Mouse (Mus musculus) limb, embryonic 11.5 days (tissue): ENCODE results near the gene Prpf6. TPM values are rescaled to one million over a fixed set of nuclear protein-coding genes. Genes with fewer than 3 reads are reported as not detected.

Experiments
- ATAC-seq: fragments of 200-750 bp; cut with Nextera tagmentation; 2 replicates; pipeline ENCODE4 v1.8.0; 2017; ENCODE audit warnings: low read depth; ENCODE audit not compliant: insufficient number of reproducible peaks, low FRiP score, low TSS enrichment
- DNase-seq: peaks from one replicate; pipeline ENCODE4 v3.0.0-alpha.2; 2015; ENCODE audit warnings: low spot score
- H3K27ac ChIP-seq: fragments of 300-500 bp; sonication (generic); replicated peaks from 2 replicates; pipeline ENCODE4 v1.5.1; 2014; ENCODE audit warnings: low read depth, mild to moderate bottlenecking, low read length
- H3K27me3 ChIP-seq: fragments of 300-500 bp; sonication (generic); 2 replicates; pipeline ENCODE4 v1.6.1; 2014; ENCODE audit warnings: mild to moderate bottlenecking, low read length, mixed read lengths; ENCODE audit not compliant: control insufficient read depth, insufficient read depth
- H3K36me3 ChIP-seq: fragments of 300-500 bp; sonication (generic); 2 replicates; pipeline ENCODE4 v1.6.1; 2014; ENCODE audit warnings: mild to moderate bottlenecking, low read length, moderate library complexity, mixed read lengths; ENCODE audit not compliant: control insufficient read depth, insufficient read depth
- H3K4me1 ChIP-seq: fragments of 300-500 bp; sonication (generic); 2 replicates; pipeline ENCODE4 v1.6.1; 2014; ENCODE audit warnings: low read length, mixed read lengths; ENCODE audit not compliant: control insufficient read depth, insufficient read depth
- H3K4me2 ChIP-seq: fragments of 300-500 bp; sonication (generic); 2 replicates; pipeline ENCODE4 v1.6.1; 2014; ENCODE audit warnings: low read depth, mild to moderate bottlenecking, moderate library complexity; ENCODE audit not compliant: severe bottlenecking
- H3K4me3 ChIP-seq: fragments of 300-500 bp; sonication (generic); 2 replicates; pipeline ENCODE4 v1.5.1; 2014; ENCODE audit warnings: low read depth, low read length
- H3K9ac ChIP-seq: fragments of 300-500 bp; sonication (generic); 2 replicates; pipeline ENCODE4 v1.6.1; 2014; ENCODE audit warnings: mild to moderate bottlenecking, low read length
- H3K9me3 ChIP-seq: fragments of 300-500 bp; sonication (generic); 2 replicates; pipeline ENCODE4 v1.6.1; 2016; ENCODE audit warnings: low read length; ENCODE audit not compliant: control insufficient read depth
- WGBS: fragments of 180-500 bp; shearing (Covaris S2); extraction: QIAGEN DNeasy Blood & Tissue Kit; methylation state at CpG from one replicate; pipeline ENCODE4 v1.1.7; 2014; 5-methylcytosine and 5-hydroxymethylcytosine counted together
- polyA plus RNA-seq: library from polyadenylated mRNA; unstranded; fragments of >200 nt; fragmentation: Nextera tagmentation; extraction: Ambion mirVana; gene quantifications from 2 replicates; pipeline ENCODE4 v1.2.1, GENCODE M21; 2014

Prpf6 gene
- polyA plus RNA-seq, 1 experiment from 2014 or later, result 78.7 TPM

GRCm38 (mm10) chr2:181596221-181596960, 4.7 kb downstream of the Prpf6 start:
- H3K36me3 ChIP-seq, result no peaks in the 10 kb centered on the region; the same call in 1 of the 2 replicates
- no peaks in the 10 kb centered on the region for H3K9me3 ChIP-seq
- 53% methylated on average over 6 of the region's 6 CpGs for WGBS
- H3K4me3 ChIP-seq, result no peak overlapping the region
- no peak overlapping the region for H3K9ac ChIP-seq
- ATAC-seq (no peak), DNase-seq (no peak)
- H3K27me3 ChIP-seq, result no peaks in the 10 kb centered on the region; the same call in 1 of the 2 replicates
- peaks cover 6% of the 10 kb centered on the region for H3K4me1 ChIP-seq
- H3K27ac ChIP-seq, result no peak overlapping the region
- H3K4me2 ChIP-seq, result no peak overlapping the region

- no peak for ATAC-seq
- Histone ChIP-seq H3K36me3 (no peaks in the 10 kb centered on the region; the same call in 1 of the 2 replicates), H3K9me3 (no peaks in the 10 kb centered on the region), H3K4me3 (no peak overlapping the region), H3K4me2 (no peak overlapping the region), H3K27me3 (no peaks in the 10 kb centered on the region; the same call in 1 of the 2 replicates), H3K4me1 (peaks cover 7% of the 10 kb centered on the region), H3K27ac (no peak overlapping the region), H3K9ac (no peak overlapping the region)
- no peak for DNase-seq
- WGBS, result 70% methylated on average over 7 of the region's 7 CpGs
Observed at GRCm38 (mm10) chr2:181597378-181598061, 5.9 kb downstream of the Prpf6 start.

GRCm38 (mm10) chr2:181598454-181599351, 7.0 kb downstream of the Prpf6 start, which contains the start of gene Samd10:
Samd10 (minus strand) TSS chr2:181599212.
- Histone ChIP-seq H3K9me3 (no peaks in the 10 kb centered on the region), H3K27me3 (no peaks in the 10 kb centered on the region; the same call in 1 of the 2 replicates), H3K27ac (no peak within 1 kb of the TSS), H3K4me1 (peaks cover 7% of the 10 kb centered on the region), H3K9ac (peak within 1 kb of the TSS; percentile 76), H3K4me2 (peak within 1 kb of the TSS; percentile 96), H3K4me3 (peak within 1 kb of the TSS; percentile 64), H3K36me3 (no peaks in the 10 kb centered on the region)
- WGBS, result 3% methylated on average over 71 of the region's 71 CpGs
- ATAC-seq (peak; percentile 29), DNase-seq (peak; percentile 73)

GRCm38 (mm10) chr2:181600226-181600758, 8.6 kb downstream of the Prpf6 start:
- H3K27ac ChIP-seq, result no peak overlapping the region
- WGBS, result 69% methylated on average over 6 of the region's 6 CpGs

GRCm38 (mm10) chr2:181600828-181601750, 9.4 kb downstream of the Prpf6 start:
- H3K4me3 ChIP-seq, result peak overlapping the region; percentile 95

More at GRCm38 (mm10) chr2:181600226-181600758, 8.6 kb downstream of the Prpf6 start:
- H3K27me3 ChIP-seq, result no peaks in the 10 kb centered on the region; the same call in 1 of the 2 replicates
- no peaks in the 10 kb centered on the region for H3K9me3 ChIP-seq
- ATAC-seq, result no peak
- peak overlapping the region; percentile 80 for H3K4me2 ChIP-seq
- peak overlapping the region; percentile 95 for H3K4me3 ChIP-seq
- no peaks in the 10 kb centered on the region for H3K36me3 ChIP-seq
- H3K9ac ChIP-seq, result peak overlapping the region; percentile 82; the same call in 1 of the 2 replicates
- peaks cover 7% of the 10 kb centered on the region for H3K4me1 ChIP-seq
- DNase-seq, result no peak

GRCm38 (mm10) chr2:181601751-181602145, 10.1 kb downstream of the Prpf6 start:
- H3K9ac ChIP-seq, result peak overlapping the region; percentile 82
- peak overlapping the region; percentile 95 for H3K4me3 ChIP-seq
- H3K9me3 ChIP-seq, result no peaks in the 10 kb centered on the region
- peak overlapping the region; percentile 80 for H3K4me2 ChIP-seq
- no peak overlapping the region for H3K27ac ChIP-seq
- peak; percentile 19 for DNase-seq
- peaks cover 7% of the 10 kb centered on the region for H3K4me1 ChIP-seq
- no peaks in the 10 kb centered on the region; the same call in 1 of the 2 replicates for H3K27me3 ChIP-seq
- no peaks in the 10 kb centered on the region for H3K36me3 ChIP-seq
- 27% methylated on average over 10 of the region's 10 CpGs for WGBS
- no peak for ATAC-seq

More at GRCm38 (mm10) chr2:181600828-181601750, 9.4 kb downstream of the Prpf6 start:
- DNase-seq (peak; percentile 98), ATAC-seq (peak; percentile 91)
- no peak overlapping the region; the same call in 1 of the 2 replicates for H3K27ac ChIP-seq
- peak overlapping the region; percentile 82 for H3K9ac ChIP-seq
- H3K36me3 ChIP-seq, result no peaks in the 10 kb centered on the region
- no peaks in the 10 kb centered on the region for H3K9me3 ChIP-seq
- no peaks in the 10 kb centered on the region; the same call in 1 of the 2 replicates for H3K27me3 ChIP-seq
- WGBS, result 1% methylated on average over 57 of the region's 57 CpGs
- peaks cover 7% of the 10 kb centered on the region for H3K4me1 ChIP-seq
- peak overlapping the region; percentile 80 for H3K4me2 ChIP-seq

- no peak overlapping the region for H3K4me3 ChIP-seq
- 82% methylated on average over 4 of the region's 4 CpGs for WGBS
- ATAC-seq, result no peak
- H3K4me2 ChIP-seq, result peak overlapping the region; percentile 80; the same call in 1 of the 2 replicates
- H3K9me3 ChIP-seq, result no peaks in the 10 kb centered on the region
- no peak overlapping the region for H3K9ac ChIP-seq
- DNase-seq, result no peak
- H3K27ac ChIP-seq, result no peak overlapping the region
- no peaks in the 10 kb centered on the region; the same call in 1 of the 2 replicates for H3K27me3 ChIP-seq
- H3K4me1 ChIP-seq, result peaks cover 7% of the 10 kb centered on the region
- no peaks in the 10 kb centered on the region for H3K36me3 ChIP-seq
Observed at GRCm38 (mm10) chr2:181602367-181602766, 10.7 kb downstream of the Prpf6 start.
